Mouse (Mus musculus): Measurements from ENCODE around the gene Dnal1. TPM values are rescaled to one million over a fixed set of nuclear protein-coding genes. Genes with fewer than 3 reads are reported as not detected.
"Not testable (repeated sequence)": the region's sequence is repeated elsewhere in the genome, so short reads cannot be mapped to it uniquely, and the experiment has no call there.

Gene Dnal1
- polyA plus RNA-seq (2012; rRNA removed): 52.9 and 55.1 TPM in 2 replicates

DNA sequence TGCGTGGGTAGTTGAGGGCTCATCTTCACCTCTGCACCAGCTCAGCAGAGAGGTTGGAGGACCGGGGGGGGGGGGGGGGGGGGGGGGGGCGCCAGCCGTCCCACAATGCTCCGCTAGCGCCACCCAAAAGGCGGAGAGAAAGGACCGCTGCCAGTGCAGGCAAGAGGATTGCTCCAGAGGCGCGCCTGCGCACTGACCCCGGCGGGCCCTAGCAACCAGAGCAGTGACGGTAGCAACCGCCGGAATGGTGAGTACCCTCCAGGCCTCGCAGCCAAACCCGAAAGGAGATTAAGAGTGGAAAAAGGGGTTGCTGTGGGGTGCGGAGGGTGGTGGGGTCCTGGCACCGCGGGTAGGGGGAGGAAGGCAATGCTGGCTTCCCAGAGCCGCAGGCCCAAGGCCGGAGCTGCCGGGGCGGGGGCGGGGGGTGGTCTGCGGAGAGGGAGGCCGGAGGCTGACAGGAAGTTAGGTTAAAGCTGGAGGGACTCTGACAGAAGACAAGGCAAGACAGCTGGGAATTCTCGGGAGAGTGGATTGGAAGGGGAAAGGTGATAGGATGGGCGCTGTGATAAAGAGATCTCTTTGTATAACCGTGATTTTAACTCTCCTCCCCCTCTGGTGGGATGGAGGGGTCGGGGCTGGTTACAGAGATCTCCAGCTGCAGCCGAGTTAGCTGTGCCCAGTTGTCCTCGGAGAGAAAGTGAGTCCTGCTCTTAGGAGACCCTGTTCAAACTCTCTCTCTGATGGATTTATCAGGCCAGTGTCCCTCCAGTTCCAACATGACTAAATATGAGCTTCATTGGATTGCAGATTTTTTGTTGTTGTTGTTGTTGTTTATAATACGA, at the start of gene Dnal1:
Gene Dnal1, plus strand, starts transcription at position 214 of the 842 bp plus-strand sequence.
- peak; percentile 73 to 90 for DNase-seq (ENCODE audit: extremely low spot score in 1 of 2, low spot score in 1 of 2)

DNA sequence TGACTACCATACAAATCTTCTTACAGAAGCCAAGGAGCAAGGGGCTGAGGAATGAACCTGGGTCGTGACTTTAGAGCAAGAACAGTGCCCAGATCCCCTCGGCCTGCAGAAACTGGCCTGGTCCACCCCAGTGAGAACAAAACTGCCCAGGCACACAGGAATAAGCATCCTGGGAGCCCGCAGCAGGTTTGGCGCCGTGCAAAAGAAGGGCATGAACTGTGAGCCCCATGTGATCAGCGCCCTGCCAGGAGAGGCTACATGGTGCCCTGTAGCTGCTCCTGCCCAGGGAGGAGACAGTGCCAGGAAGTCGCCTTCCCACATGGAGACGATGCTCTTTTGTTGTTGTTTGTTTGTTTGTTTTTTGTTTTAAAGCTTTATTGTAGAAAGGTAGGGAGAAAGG, 49.5 kb upstream of the Dnal1 start:
- no peak for DNase-seq (ENCODE audit: extremely low spot score in 1 of 2, low spot score in 1 of 2)

DNA sequence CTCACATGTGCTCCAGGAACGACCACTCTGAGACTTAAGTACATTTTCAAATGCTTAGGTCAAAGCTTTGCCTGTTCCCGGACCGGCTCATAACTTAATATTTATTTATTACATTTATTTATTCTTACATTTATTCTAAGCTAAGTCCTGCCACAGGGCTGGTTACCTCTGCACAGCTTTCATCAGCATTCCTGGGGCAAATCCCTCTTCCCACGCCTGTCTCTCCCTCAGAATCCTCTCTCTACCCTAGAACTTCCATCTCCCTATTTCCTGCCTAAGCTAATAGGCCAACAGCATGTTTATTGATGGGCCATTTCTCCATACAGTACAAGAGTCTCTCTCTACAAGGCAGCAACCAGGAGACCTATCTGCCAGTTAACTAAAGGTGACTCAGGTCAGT, 46.4 kb upstream of the Dnal1 start:
- no peak for DNase-seq (ENCODE audit: extremely low spot score in 1 of 2, low spot score in 1 of 2)

DNA sequence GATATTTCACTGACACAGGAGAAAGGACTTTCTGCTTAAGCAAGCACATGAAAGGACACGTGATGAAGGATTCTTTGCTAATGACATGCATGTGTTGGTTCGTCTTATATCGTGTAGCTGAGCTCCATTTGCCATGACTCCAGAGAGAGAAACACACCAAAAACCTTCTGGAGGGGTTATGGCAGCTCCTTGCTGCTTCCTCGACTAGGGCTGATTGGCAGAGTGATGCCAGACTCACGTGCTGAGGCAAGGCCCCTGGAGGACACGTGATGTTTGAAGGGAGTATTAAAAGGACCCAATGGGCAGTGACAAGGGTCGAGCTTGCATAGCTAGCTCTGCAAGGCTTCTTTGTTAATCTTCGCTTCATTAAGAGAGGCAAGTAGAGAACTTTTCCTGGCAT, 45.9 kb upstream of the Dnal1 start:
- no peak for DNase-seq (ENCODE audit: extremely low spot score in 1 of 2, low spot score in 1 of 2)

DNA sequence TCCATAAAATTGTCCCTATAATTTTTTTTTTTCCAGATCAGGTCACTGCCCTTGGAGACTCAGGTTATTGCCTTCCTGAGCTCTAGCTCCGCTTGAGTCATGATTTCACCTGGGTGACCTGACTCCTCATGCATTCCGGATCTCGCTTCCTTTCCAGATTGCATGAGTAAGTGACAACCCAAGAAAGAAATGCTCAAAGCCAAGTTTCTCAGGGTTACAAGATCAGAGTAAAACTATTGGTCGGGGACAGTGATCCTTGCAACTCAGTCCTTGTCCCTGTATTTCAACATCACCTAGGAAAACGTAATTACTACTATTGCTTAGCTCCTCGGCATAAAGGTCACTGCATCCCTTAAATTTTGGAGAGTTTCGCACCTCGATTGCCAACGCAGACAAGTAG, 45.2 kb upstream of the Dnal1 start, which contains the start of gene Acot5:
Gene Acot5, plus strand, starts transcription at position 340 of the 400 bp plus-strand sequence.
- no peak for DNase-seq (ENCODE audit: extremely low spot score in 1 of 2, low spot score in 1 of 2)

DNA sequence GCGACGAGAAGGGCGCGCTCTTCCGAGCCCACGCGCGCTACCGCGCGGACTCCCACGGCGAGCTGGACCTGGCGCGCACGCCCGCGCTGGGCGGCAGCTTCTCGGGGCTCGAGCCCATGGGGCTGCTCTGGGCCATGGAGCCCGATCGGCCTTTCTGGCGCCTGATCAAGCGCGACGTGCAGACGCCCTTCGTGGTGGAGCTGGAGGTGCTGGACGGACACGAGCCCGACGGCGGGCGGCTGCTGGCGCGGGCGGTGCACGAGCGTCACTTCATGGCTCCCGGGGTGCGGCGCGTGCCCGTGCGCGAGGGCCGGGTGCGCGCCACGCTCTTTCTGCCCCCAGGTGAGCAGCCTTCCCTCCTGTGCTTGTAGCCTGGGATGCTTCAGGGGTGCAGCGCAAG, 44.6 kb upstream of the Dnal1 start:
- peak in 1 of 2 experiments; percentile 50 for DNase-seq (ENCODE audit: extremely low spot score in 1 of 2, low spot score in 1 of 2)

DNA sequence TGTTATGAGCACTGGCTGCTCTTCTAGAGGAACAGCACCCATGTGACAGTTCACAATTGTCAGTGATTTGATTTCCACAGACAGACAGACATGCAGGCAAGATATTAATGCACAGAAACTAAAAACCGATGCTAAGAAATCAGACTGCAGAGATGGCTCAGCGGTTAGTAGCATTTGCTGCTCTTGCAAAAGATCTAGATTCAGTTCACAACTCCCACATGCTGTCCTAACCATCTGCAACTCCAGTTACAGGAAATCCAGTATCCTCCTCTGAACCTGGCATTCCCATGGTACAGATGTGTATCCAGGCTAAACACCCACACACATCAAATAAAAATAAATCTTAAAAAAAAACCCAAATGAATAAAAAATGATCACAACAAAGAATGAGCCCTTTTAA, 42.5 kb upstream of the Dnal1 start:
- DNase-seq (ENCODE audit: extremely low spot score in 1 of 2, low spot score in 1 of 2): peak; percentile 50 to 72

DNA sequence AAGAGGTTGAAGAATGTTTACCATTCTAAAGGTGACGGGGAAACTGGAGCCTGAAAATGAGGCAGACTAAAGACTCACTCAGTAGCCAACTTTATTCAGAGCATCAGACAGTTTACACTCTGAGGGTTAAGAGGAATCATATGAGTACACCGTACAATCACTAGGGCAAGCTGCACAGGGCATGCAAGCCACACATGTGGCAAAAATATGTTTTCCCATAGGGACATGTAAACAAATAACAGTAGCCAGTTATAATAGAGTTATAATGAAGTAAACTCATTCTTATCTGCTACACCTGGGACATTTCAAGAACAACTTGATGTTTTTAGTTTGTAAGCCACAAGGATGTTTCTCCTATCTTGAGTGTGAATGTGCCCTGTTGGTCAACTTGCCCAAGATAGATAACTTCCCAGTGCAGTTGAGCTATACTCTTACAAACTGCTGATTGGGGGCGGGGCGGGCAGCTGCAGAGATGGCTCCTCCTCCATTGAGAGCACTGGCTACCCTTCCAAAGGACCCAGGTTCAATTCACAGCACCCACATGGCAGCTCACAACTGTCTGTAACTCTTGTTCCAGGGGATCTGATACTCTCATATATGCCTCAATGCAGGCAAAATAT, 36.7 kb upstream of the Dnal1 start:
- DNase-seq (ENCODE audit: extremely low spot score in 1 of 2, low spot score in 1 of 2): no peak

DNA sequence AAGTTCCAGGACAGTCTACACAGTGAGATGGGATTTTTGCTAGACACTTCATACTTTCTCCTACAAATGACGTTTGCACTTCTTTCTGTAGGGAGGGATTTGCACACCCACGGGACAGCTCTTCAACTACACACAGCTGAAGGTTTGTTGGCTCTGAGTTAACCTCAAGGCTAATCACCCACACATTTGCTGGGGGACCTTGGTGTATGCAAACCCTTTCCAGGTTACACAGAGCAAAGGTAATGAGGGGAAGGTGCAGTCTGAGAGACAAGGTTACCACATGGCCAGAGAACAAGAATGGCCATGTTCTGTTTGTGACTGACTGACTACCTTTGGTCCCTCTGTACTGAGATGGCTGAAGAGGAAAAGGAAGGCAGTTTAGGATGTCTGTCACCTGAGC, 30.3 kb upstream of the Dnal1 start:
- no peak for DNase-seq (ENCODE audit: extremely low spot score in 1 of 2, low spot score in 1 of 2)

DNA sequence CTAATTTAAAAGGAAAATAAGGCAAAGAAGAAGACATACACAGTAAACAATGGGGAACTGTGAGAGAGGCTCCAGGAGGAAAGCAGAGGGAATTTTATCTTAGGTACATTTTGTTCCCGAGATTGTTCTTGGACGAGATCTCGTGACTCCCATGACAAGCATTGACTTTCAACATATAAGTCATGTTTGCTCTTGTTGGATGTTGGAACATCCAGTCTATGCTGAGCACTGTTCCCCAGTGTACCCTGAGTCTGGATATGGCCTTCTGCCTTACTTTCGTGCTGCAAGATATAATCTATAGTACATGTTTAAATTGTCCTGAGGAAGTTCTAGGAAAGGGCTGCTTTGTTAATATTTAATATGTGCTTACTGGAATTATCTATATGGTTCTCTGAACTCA, 29.6 kb upstream of the Dnal1 start:
- DNase-seq (ENCODE audit: extremely low spot score in 1 of 2, low spot score in 1 of 2): no peak

DNA sequence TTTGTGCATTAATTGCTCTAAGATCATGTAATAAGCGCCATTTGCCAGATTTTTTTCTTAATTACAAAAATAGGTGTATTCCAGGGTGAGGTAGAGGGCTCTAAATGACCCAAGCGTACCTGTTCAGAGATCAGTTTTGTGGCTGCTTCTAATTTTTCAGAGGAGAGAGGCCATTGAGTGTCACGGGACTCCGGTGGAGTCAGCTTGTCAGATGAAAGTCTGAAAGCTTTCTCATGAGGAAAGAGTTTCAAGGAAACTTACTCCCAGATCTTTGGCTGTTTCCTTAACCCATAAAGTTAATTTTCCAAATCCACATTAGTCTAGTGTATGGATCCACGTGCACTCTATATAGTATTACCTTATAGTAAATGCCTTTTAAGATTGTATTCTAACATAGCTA, 19.5 kb upstream of the Dnal1 start:
- not testable (repeated sequence) for DNase-seq (ENCODE audit: extremely low spot score in 1 of 2, low spot score in 1 of 2)

DNA sequence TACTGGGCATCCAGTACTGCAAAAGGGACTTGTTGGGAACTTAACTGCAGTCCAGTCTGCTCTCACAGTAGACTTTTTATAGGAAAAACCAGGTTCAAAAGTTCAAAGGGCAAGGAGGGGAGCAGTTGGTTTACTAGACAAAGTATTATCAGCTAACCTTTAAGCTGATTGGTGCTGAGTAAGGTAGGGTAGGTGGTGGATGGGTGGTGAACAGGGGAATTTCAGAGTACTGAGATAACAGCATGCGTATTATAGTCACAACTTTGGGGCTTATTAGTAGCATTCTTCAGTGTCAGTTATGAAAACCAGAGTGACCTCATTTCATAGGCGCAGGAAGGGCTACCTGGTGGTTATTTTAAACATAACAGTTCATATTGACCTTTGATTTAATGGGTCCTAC, 14.6 kb upstream of the Dnal1 start:
- no peak for DNase-seq (ENCODE audit: extremely low spot score in 1 of 2, low spot score in 1 of 2)

DNA sequence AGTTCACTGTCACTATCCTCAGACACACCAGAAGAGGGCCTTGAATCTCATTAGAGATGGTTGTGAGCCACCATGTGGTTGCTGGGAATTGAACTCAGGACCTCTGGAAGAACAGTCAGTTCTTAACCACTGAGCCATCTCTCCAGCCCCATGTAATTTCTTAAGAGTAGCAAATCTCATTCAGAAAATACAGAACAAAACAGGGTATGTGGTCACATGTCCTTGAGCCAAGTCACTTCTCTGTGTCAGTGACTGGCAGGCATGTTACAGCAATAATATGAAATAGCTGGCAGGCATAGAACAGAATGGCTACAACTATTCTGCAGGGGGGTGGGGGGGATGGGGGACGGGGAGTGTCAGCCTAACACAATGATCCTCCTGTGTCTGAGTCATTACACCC, 14.1 kb upstream of the Dnal1 start:
- DNase-seq (ENCODE audit: extremely low spot score in 1 of 2, low spot score in 1 of 2): no peak

DNA sequence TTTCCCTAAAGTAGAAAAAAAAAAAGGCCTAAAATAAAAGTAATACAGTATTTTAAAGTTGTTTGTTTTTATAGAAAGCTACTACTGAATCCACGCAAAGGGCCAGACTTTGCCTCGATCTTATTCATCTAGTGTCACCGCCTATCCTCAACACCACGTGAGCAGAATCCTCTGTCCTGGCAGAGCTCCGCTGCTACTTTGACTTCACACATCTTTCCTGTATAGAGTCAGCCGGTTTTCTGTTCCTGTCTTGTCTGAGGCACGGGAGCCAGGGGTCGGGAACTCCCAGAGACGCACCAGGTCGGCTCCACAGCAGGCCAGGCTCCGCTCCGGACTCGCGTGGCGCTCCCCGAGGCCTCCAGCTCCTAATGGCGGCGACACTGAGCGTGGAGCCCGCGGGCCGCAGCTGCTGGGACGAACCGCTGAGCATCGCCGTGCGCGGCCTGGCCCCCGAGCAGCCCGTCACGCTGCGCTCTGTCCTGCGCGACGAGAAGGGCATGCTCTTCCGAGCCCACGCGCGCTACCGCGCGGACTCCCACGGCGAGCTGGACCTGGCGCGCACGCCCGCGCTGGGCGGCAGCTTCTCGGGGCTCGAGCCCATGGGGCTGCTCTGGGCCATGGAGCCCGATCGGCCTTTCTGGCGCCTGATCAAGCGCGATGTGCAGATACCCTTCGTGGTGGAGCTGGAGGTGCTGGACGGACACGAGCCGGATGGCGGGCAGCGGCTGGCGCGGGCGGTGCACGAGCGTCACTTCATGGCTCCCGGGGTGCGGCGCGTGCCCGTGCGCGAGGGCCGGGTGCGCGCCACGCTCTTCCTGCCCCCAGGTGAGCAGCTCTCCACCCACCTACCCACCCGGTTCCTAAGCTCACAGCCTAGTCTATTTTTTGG, 13.3 kb upstream of the Dnal1 start, which contains the start of gene Acot6:
Gene Acot6, plus strand, starts transcription at position 51 of the 889 bp plus-strand sequence.
- peak in 1 of 2 experiments; percentile 48 for DNase-seq (ENCODE audit: extremely low spot score in 1 of 2, low spot score in 1 of 2)

DNA sequence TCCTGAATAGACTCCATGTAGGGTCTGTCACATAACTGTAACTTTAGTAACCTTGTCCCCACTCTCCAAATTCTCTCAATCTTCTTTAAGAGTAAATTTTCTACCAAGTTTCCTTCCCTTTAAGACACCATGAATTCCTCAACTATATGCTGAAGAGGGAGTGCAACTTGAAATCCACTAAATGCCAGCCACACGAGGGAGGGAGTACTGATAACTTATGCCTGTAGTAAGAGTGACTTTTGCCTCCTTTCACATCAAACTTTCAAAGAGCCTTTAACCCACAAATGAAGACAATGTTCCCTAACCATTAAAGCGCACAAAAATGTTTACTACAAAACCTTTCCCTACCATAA, 12.7 kb upstream of the Dnal1 start:
- DNase-seq (ENCODE audit: extremely low spot score in 1 of 2, low spot score in 1 of 2): no peak

DNA sequence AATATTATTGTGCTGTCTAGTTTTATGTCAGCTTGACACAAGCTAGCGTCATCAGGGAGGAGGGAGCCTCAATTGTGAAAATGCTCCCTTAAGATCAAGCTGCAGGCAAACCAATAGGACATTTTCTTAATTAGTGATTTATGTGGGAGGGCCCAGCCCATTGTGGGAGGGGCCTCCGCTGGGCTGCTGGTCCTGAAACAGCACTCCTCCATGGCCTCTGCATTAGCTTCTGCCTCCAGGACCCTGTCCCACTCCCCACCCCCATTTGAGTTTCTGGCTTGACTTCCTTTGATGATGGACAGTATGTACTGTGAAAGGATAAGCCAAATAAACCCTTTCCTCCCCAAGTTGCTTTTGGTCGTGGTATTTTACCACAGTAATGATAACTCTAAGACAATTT, 7.2 kb upstream of the Dnal1 start:
- DNase-seq (ENCODE audit: extremely low spot score in 1 of 2, low spot score in 1 of 2): no peak

DNA sequence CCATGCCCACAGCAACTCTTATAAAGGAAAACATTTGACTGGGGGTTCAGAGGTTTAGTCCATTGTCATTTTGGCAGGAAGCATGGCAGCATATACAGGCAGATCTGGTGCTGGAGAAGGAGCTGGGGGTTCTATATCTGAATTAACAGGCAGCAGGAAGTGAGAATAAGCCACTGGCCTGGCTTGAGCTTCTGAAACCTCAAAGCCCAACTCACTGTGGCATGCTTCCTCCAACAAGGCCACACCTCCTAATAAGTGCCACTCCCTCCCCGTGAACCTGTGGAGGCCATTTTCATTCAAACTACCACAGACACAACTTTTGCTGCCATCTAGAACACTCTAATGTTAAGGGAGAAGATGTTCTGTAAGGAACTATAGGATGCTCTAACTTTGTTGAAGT, 6.5 kb upstream of the Dnal1 start:
- no peak for DNase-seq (ENCODE audit: extremely low spot score in 1 of 2, low spot score in 1 of 2)

DNA sequence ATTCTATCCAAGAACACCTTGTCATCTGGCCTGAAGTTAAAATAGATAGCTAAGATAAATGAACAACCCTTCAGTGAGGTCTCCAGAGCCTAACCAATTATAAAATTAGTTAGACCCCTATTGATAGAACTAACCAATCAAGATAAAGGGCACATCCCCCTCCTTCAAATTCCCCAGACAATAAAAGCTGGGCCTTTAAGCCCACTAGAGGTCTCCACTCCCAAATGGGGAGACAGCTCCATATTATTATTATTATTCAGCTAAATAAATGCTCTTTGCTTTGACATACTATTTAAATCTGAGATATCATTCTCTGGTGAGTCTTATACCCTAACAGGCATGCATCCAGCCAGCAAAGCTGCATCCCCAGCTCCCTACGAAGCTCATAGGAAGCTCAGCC, 4.2 kb upstream of the Dnal1 start:
- DNase-seq (ENCODE audit: extremely low spot score in 1 of 2, low spot score in 1 of 2): no peak

DNA sequence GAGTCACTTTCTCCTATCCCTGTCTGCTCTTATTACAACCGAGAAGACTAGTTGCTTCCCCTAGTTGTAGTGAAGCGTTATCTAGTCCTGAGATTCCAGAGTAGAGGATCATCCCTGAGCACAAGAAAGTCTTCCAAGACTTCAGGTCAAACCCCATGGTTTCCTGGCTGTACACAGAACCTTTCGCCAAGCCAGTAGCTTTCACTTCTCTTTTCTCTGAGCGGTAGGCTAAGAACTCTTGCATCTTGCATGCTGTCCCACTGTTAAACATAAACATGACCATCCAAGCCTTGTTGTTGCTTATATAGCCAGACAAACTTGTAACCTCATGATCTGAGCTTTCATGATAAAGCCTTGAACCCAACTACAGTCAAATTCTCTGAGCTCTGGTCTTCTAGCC, 3.4 kb upstream of the Dnal1 start:
- DNase-seq (ENCODE audit: extremely low spot score in 1 of 2, low spot score in 1 of 2): no peak

DNA sequence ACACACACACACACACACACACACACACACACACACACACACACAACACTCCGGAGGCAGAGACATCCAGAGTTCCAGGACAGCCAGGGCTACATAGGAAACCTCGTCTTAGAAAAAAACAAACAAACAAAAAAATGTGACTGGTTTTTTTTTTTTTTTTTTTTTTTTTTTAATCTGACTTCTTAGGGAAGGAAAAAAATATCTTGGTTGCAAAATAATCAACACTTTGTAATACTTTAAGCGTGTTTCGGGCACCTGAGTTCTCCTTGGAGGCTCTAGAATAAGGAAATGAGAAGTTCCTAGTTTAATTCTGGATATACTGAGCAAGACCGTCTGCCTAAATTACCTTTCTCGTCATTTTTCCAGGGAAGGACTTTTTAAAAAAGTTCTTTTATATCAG, 490 bp upstream of the Dnal1 start:
- DNase-seq (ENCODE audit: extremely low spot score in 1 of 2, low spot score in 1 of 2): no peak

DNA sequence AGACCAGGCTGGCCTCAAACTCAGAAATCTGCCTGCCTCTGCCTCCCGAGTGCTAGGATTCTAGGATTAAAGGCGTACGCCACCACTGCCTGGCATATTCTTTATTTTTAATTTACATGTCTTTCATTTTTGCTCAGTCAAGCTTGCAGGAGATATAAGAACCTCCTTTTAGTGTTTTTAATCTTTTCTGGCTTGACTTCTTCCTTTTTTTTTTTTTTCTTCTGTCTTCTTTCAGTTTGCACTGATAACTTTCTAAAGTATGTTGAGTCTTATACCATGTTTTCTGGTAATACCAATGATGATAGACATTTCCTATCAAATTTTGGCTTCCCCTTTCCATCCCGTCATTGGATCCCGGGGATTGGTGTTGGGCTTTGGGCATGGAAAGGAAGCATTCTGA, 5.4 kb downstream of the Dnal1 start:
- DNase-seq (ENCODE audit: extremely low spot score in 1 of 2, low spot score in 1 of 2): no peak
